Mouse (Mus musculus) large intestine, adult 2 months (tissue): ENCODE results near the gene Gata5. TPM values are rescaled to one million over a fixed set of nuclear protein-coding genes. Genes with fewer than 3 reads are reported as not detected.
A peak's percentile ranks its signal among the peaks of the same experiment; 100 is the strongest.

Experiments used
- DNase-seq: peaks from one replicate; pipeline ENCODE4 v3.0.0-alpha.2; 2012; ENCODE audit warnings: low read depth, low spot score
- WGBS: fragments of 180-500 bp; shearing (Covaris S2); methylation state at CpG from one replicate; pipeline ENCODE4 v1.1.7; 2018; 5-methylcytosine and 5-hydroxymethylcytosine counted together
- polyA plus RNA-seq: library from polyadenylated mRNA; depleted of rRNA; stranded (reverse); fragments of >200 nt; gene quantifications from 2 replicates; pipeline ENCODE4 v1.2.3, GENCODE M21; 2012; rRNA removed

Gata5 gene
- polyA plus RNA-seq, 1 experiment = 47.8 TPM

DNA sequence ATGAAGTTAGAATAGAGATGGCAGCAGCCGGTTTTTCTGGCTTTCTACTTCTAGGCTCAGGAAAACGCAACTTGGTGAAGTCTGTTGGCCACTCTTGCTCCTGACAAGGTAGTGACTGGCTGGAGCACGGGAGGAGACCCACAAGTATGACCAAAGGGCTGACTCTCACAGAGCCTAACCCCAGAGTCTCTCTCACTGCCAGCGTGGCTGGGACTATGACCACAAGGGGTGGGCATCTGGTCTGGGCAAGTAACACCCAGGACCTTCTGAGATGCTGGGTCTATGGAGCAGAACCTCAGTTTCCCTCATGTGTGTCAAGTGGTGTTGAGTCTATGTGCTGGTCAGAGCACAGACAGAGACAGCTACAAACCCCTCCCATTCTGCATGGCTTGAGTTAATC is 58.1 kb downstream of the Gata5 start:
- whole genome bisulfite sequencing = 14% methylated on average over 4 of the region's 4 CpGs
- DNase-seq = no peak

GRCm38 (mm10) chr2:180275836-180276235 is 58.7 kb downstream of the Gata5 start:
- DNase-seq = peak; percentile 95
- under 1% methylated on average over 8 of the region's 8 CpGs for WGBS

Other genes with a start within 250 kb of the Gata5 start
- 0.10 TPM in 1 of 2 replicates, not detected in the other for gene Hrh3, start 230.2 kb downstream of the Gata5 start, polyA plus RNA-seq
- gene Osbpl2, start 215.4 kb downstream of the Gata5 start, polyA plus RNA-seq = 21.8 and 22.3 TPM in 2 replicates
- 86.1 and 91.2 TPM in 2 replicates for gene Adrm1, start 163.2 kb downstream of the Gata5 start, polyA plus RNA-seq
- 29.5 and 32.7 TPM in 2 replicates for gene Lama5, start 108.8 kb downstream of the Gata5 start, polyA plus RNA-seq
- gene Rps21, start 77.3 kb downstream of the Gata5 start, polyA plus RNA-seq = 2,944 and 3,068 TPM in 2 replicates
- gene Cables2, start 61.2 kb downstream of the Gata5 start, polyA plus RNA-seq = 30.4 and 33.1 TPM in 2 replicates
- gene Rbbp8nl, start 44.8 kb downstream of the Gata5 start, polyA plus RNA-seq = 1.5 TPM in 2 replicates
- gene Slco4a1, start 121.5 kb upstream of the Gata5 start, polyA plus RNA-seq = 12.0 and 17.8 TPM in 2 replicates
- 0.72 and 0.92 TPM in 2 replicates for gene Ntsr1, start 165.3 kb upstream of the Gata5 start, polyA plus RNA-seq
- 17.7 and 19.0 TPM in 2 replicates for gene Mrgbp, start 246.6 kb upstream of the Gata5 start, polyA plus RNA-seq